Mouse (Mus musculus): ENCODE results near the gene Txndc2. TPM values are rescaled to one million over a fixed set of nuclear protein-coding genes. Genes with fewer than 3 reads are reported as not detected.

Gene Txndc2
- polyA plus RNA-seq, 1 experiment from 2014 or later = not detected

DNA sequence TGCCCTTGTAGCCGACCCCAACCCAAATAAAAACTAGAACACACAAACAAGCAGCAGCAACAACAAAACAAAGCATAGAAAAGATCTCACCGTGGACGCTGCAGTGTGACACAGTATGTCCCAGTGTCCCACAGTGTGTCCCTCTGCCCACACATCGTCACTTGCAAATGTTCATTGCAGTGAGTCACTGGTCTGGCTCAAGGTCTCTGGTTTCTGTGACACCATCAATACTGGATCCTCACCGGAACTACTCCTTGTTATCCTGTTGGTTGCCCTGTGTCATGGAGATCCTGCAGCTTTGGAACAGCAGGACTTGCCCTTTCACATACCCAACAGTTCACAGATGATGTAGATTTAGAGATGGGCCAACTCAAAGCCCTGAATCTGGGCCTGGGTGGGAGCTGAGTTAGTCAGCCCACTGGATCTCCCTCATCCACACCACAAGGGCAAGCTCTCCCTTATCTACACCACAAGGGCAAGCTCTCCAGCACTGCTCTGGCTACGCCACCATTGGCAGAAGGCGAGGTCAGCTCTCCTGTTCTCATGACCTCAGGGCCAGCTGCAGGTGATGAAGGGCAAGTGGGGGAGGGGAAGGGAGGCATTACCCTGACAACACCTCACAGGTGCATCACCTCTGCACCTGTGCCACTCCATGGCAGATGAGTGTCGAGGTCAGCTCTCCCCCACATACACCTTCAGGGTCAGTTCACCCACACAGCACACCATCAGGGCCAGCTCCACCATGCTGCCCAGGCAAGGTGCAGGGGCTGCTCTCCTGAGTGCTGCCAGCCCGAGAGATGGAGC is 6.6 kb upstream of the Txndc2 start:
- TF ChIP-seq CTCF (IDR thresholded peaks at IDR 0.05; ENCODE audit: low read depth) = no peak
- Histone ChIP-seq H3K36me3 (ENCODE audit: control insufficient read depth, insufficient read depth) (no peaks in the 10 kb centered on the region), H3K27ac (ENCODE audit: low read depth, low read length) (no peak overlapping the region), H3K4me2 (replicated peaks; ENCODE audit: low read depth) (no peak overlapping the region), H3K9me3 (ENCODE audit: control insufficient read depth) (no peaks in the 10 kb centered on the region), H3K4me1 (replicated peaks; ENCODE audit: control insufficient read depth, insufficient read depth, low read length) (no peaks in the 10 kb centered on the region), H3K4me3 (ENCODE audit: low read depth, low read length) (no peak overlapping the region), H3K9ac (ENCODE audit: low read depth, low read length) (no peak overlapping the region), H3K27me3 (replicated peaks; ENCODE audit: control insufficient read depth, insufficient read depth, low read length) (no peaks in the 10 kb centered on the region)
- WGBS = 81% methylated on average over 9 of the region's 9 CpGs
- peak; percentile 33; the same call in 1 of the 2 replicates for ATAC-seq

DNA sequence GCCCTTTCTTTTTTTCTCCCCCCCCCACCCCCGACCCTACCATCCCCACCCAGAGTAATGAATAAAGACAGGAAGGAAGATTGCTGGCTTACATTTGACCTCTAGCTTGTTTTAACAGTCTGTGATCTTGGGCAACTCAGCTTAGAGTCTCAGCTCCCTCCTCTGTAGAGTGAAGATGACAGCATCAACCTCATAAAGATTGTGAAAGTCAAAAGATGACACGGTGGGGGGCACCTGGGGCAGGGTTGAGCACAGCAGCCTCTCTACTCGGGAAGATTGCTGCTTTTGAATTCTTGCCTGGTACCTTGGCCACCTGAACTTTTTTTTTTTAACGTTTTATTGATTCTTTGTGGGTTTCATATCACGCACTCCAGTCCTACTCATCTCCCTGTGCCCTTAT is 6.0 kb upstream of the Txndc2 start:
- no peak overlapping the region for H3K4me2 ChIP-seq (replicated peaks; ENCODE audit: low read depth)
- 59% methylated on average over 5 of the region's 5 CpGs for WGBS

DNA sequence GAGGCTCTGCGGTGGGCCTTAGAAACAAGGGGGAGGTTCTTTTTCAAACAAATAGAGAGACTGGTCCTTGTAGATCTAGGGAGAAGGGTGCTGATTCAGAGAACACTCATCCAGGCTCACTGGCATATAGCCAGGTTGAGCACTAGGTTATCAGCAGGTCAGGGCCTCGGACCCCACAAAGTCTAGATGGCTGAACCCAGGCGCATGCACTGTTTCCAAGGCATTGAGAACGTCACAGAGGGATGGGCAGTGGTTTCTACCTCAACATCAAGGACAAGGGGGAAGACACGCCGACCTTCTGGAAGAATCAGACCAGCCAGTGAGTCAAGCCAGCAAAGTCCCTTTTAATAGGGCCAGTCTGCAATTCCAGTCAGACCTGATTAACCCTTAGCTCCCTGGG is 5.3 kb upstream of the Txndc2 start:
- no peak for TF ChIP-seq CTCF (IDR thresholded peaks at IDR 0.05; ENCODE audit: low read depth)
- H3K27me3 ChIP-seq (replicated peaks; ENCODE audit: control insufficient read depth, insufficient read depth, low read length) = no peaks in the 10 kb centered on the region
- no peak for ATAC-seq
- no peaks in the 10 kb centered on the region for H3K4me1 ChIP-seq (replicated peaks; ENCODE audit: control insufficient read depth, insufficient read depth, low read length)
- 61% methylated on average over 6 of the region's 6 CpGs for WGBS
- H3K27ac ChIP-seq (ENCODE audit: low read depth, low read length) = no peak overlapping the region
- no peaks in the 10 kb centered on the region for H3K9me3 ChIP-seq (ENCODE audit: control insufficient read depth)
- no peaks in the 10 kb centered on the region for H3K36me3 ChIP-seq (ENCODE audit: control insufficient read depth, insufficient read depth)
- H3K4me2 ChIP-seq (replicated peaks; ENCODE audit: low read depth) = no peak overlapping the region
- no peak overlapping the region for H3K9ac ChIP-seq (ENCODE audit: low read depth, low read length)
- no peak overlapping the region for H3K4me3 ChIP-seq (ENCODE audit: low read depth, low read length)

More for the DNA sequence above, 6.0 kb upstream of the Txndc2 start:
- no peak for TF ChIP-seq CTCF (IDR thresholded peaks at IDR 0.05; ENCODE audit: low read depth)
- Histone ChIP-seq H3K4me1 (replicated peaks; ENCODE audit: control insufficient read depth, insufficient read depth, low read length) (no peaks in the 10 kb centered on the region), H3K27me3 (replicated peaks; ENCODE audit: control insufficient read depth, insufficient read depth, low read length) (no peaks in the 10 kb centered on the region), H3K27ac (ENCODE audit: low read depth, low read length) (no peak overlapping the region), H3K9me3 (ENCODE audit: control insufficient read depth) (no peaks in the 10 kb centered on the region), H3K4me3 (ENCODE audit: low read depth, low read length) (no peak overlapping the region), H3K9ac (ENCODE audit: low read depth, low read length) (no peak overlapping the region), H3K36me3 (ENCODE audit: control insufficient read depth, insufficient read depth) (no peaks in the 10 kb centered on the region)
- ATAC-seq = no peak

DNA sequence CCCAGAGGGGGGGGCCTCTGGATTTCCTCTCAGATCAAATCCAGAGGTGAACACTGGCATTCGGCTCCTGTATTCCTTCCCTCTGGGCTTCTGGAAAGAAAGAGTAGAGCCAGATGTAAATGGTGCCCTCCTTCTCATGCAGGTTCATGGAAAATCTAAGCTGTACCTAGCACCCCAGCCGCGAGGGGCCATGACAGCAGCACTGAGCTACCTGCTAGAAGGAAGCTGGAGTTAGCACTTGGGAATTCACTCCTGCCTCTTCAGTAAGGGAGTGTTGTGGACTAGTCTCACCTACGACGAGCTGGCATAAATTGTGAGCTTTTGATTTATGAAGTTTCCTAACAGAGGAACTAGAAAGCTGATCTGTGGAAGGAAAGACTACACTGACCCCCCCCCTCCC is 1.6 kb upstream of the Txndc2 start:
- Histone ChIP-seq H3K4me2 (replicated peaks; ENCODE audit: low read depth) (no peak overlapping the region), H3K36me3 (ENCODE audit: control insufficient read depth, insufficient read depth) (no peaks in the 10 kb centered on the region), H3K9me3 (ENCODE audit: control insufficient read depth) (no peaks in the 10 kb centered on the region), H3K4me1 (replicated peaks; ENCODE audit: control insufficient read depth, insufficient read depth, low read length) (no peaks in the 10 kb centered on the region), H3K4me3 (ENCODE audit: low read depth, low read length) (no peak overlapping the region), H3K27me3 (replicated peaks; ENCODE audit: control insufficient read depth, insufficient read depth, low read length) (no peaks in the 10 kb centered on the region), H3K27ac (ENCODE audit: low read depth, low read length) (no peak overlapping the region), H3K9ac (ENCODE audit: low read depth, low read length) (no peak overlapping the region)
- 81% methylated on average over 5 of the region's 5 CpGs for WGBS
- TF ChIP-seq CTCF (IDR thresholded peaks at IDR 0.05; ENCODE audit: low read depth) = no peak
- ATAC-seq = no peak

DNA sequence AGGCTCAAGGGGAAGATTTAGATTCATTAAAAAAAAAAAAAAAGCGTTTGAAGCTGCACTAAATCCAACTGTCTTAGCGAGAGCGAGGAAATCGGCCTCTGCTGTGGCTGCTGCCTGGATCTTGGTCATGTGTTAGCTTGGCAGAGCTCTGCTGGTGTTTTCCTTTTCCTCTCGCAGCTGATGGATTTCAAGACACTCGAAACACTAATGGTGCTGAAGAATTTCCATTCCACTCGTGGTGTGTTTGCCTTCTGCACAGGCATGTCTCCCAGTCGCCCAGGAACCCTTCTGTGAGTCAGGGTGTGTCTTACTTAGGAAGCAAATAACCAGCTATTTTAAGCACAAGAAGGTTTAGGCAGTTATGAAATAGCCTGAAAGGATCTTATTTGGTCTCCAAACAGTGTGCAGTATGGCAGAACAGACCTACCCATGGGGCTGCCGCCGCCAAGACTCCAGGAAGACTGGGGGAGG is 1.1 kb upstream of the Txndc2 start:
- H3K4me2 ChIP-seq (replicated peaks; ENCODE audit: low read depth) = no peak overlapping the region
- 43% methylated on average over 10 of the region's 10 CpGs for WGBS

DNA sequence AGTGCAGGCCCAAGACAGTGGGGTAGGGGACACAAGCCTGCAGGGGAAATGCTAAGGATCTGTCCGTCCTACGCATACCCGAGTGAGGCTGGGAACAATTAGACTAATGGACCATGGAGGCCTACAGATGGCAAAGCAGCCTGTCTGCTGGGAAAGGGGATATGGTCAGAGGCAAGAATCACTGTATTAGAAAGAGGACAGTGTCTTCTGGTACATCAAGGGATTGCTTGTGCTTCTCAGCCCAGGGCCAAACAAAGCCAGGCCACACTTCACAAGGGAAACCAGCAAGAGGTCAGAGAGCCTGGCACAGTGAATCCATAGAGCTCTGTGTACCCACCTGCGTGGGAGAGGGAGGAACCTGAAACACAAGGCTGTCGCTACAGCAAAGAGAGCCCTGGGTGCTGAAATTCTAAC is 617 bp upstream of the Txndc2 start:
- Histone ChIP-seq H3K9ac (ENCODE audit: low read depth, low read length) (no peak overlapping the region), H3K4me1 (replicated peaks; ENCODE audit: control insufficient read depth, insufficient read depth, low read length) (no peaks in the 10 kb centered on the region), H3K9me3 (ENCODE audit: control insufficient read depth) (no peaks in the 10 kb centered on the region), H3K27me3 (replicated peaks; ENCODE audit: control insufficient read depth, insufficient read depth, low read length) (no peaks in the 10 kb centered on the region), H3K36me3 (ENCODE audit: control insufficient read depth, insufficient read depth) (no peaks in the 10 kb centered on the region), H3K4me2 (replicated peaks; ENCODE audit: low read depth) (no peak overlapping the region), H3K27ac (ENCODE audit: low read depth, low read length) (no peak overlapping the region), H3K4me3 (ENCODE audit: low read depth, low read length) (no peak overlapping the region)
- no peak for TF ChIP-seq CTCF (IDR thresholded peaks at IDR 0.05; ENCODE audit: low read depth)
- no peak for ATAC-seq
- WGBS = 74% methylated on average over 5 of the region's 5 CpGs

More for the DNA sequence above, 1.1 kb upstream of the Txndc2 start:
- TF ChIP-seq CTCF (IDR thresholded peaks at IDR 0.05; ENCODE audit: low read depth) = no peak
- Histone ChIP-seq H3K36me3 (ENCODE audit: control insufficient read depth, insufficient read depth) (no peaks in the 10 kb centered on the region), H3K9me3 (ENCODE audit: control insufficient read depth) (no peaks in the 10 kb centered on the region), H3K9ac (ENCODE audit: low read depth, low read length) (no peak overlapping the region), H3K27ac (ENCODE audit: low read depth, low read length) (no peak overlapping the region), H3K4me3 (ENCODE audit: low read depth, low read length) (no peak overlapping the region), H3K4me1 (replicated peaks; ENCODE audit: control insufficient read depth, insufficient read depth, low read length) (no peaks in the 10 kb centered on the region), H3K27me3 (replicated peaks; ENCODE audit: control insufficient read depth, insufficient read depth, low read length) (no peaks in the 10 kb centered on the region)
- ATAC-seq = no peak

Measured in intestine, postnatal 0 days (tissue).